In genomic region chr5:129594116-129595114, GRCm38 (mm10) we compare ENCODE assay signal across 9 mouse cellular contexts. TPM values are rescaled to one million over a fixed set of nuclear protein-coding genes. Genes with fewer than 3 reads are reported as not detected.
DNase-seq lines count a peak whose midpoint lies in the region; ATAC-seq and TF ChIP-seq lines count a peak whose summit lies in the region.
"Had no signal": no experiment of that assay in that cellular context is flagged by ENCODE, and none has a peak within 500 bp of the region (broad histone marks: within the 10 kb centered on the region; RNA-seq: fewer than 3 reads in every experiment).

No protein-coding gene starts in this region.

- peak; percentile 39 for DNase-seq in heart, postnatal 25 days (ENCODE audit: low spot score)
- peak; percentile 84 to 91 for DNase-seq in layer of hippocampus, adult 2 months (ENCODE audit: low spot score in 2 of 2)
- DNase-seq in ovary, postnatal 36 days (ENCODE audit: low spot score), result peak; percentile 75
- peak; percentile 64 to 90 for DNase-seq in thymus, postnatal 10 days (ENCODE audit: low spot score in 2 of 2)

- 0 out of 2 replicates have a peak, but pooled peaks cover 3% of the 10 kb centered on the region for H3K9me3 ChIP-seq in lung, embryonic 16.5 days (ENCODE audit: control insufficient read depth, low read length)

- no peak overlapping the region for H3K4me3 ChIP-seq in bone marrow, adult 2 months (replicated peaks; ENCODE audit: control insufficient read depth, low read depth, low read length)
- H3K4me3 ChIP-seq in layer of hippocampus, adult 2 months, result peak overlapping the region; percentile 31; the same call in 1 of the 2 replicates
- H3K4me3 ChIP-seq in lung, embryonic 16.5 days (ENCODE audit: low read length), result no peak overlapping the region
- H3K4me3 ChIP-seq: erythroblast, embryonic 14.5 days had no signal

- no peak overlapping the region for H3K4me2 ChIP-seq in lung, embryonic 16.5 days (ENCODE audit: low read depth, low read length)

- intact Hi-C loops in heart, postnatal 25 days (cut with DNase I), result loop anchor here (1.0 to 2.0 kb wide), 2 partner anchors 416 to 532 kb away; no protein-coding TSS in a partner anchor

- 46% methylated on average over 19 of the region's 19 CpGs for WGBS in bone marrow, adult 2 months
- 27% methylated on average over 19 of the region's 19 CpGs for WGBS in lung, embryonic 16.5 days

- no peaks in the 10 kb centered on the region for H3K36me3 ChIP-seq in lung, embryonic 16.5 days (ENCODE audit: control insufficient read depth, insufficient read depth, low read length)

- peak; percentile 94 for ATAC-seq in CD4-positive, CD25-positive, alpha-beta regulatory T cell, adult 4 months
- ATAC-seq in erythroblast, adult 5-6 weeks (replicated peaks; ENCODE audit: low FRiP score, poor library complexity, severe bottlenecking), result peak; percentile 77
- peak; percentile 71; the same call in 1 of the 2 replicates for ATAC-seq in lung, embryonic 16.5 days (ENCODE audit: low read depth)

- H3K27ac ChIP-seq in bone marrow, adult 2 months (ENCODE audit: control insufficient read depth, insufficient read depth, low read depth, low read length, poor library complexity), result no peak overlapping the region
- peak overlapping the region; percentile 79 for H3K27ac ChIP-seq in layer of hippocampus, adult 2 months
- H3K27ac ChIP-seq in lung, embryonic 16.5 days (ENCODE audit: low read length), result no peak overlapping the region

- peak; percentile 99 for TF ChIP-seq CTCF in bone marrow, adult 2 months (IDR thresholded peaks at IDR 0.05; ENCODE audit: control insufficient read depth, insufficient read depth, low read length)
- TF ChIP-seq CTCF in layer of hippocampus, adult 2 months (conservative IDR thresholded peaks at IDR 0.05), result peak; percentile 94

- no peaks in the 10 kb centered on the region for H3K4me1 ChIP-seq in bone marrow, adult 2 months (ENCODE audit: control insufficient read depth, insufficient read depth, low read length)
- peaks cover 7% of the 10 kb centered on the region; the same call in 1 of the 2 replicates for H3K4me1 ChIP-seq in lung, embryonic 16.5 days (replicated peaks; ENCODE audit: control insufficient read depth, insufficient read depth, low read length)

- TF ChIP-seq POLR2A in bone marrow, adult 2 months (IDR thresholded peaks at IDR 0.05; ENCODE audit: borderline replicate concordance, control insufficient read depth, low read depth, low read length), result no peak

- no peaks in the 10 kb centered on the region for H3K27me3 ChIP-seq in lung, embryonic 16.5 days (ENCODE audit: control insufficient read depth, insufficient read depth, low read depth, low read length)

- H3K9ac ChIP-seq in lung, embryonic 16.5 days (ENCODE audit: low read length), result no peak overlapping the region

RNA-seq across cellular contexts. Expression of gene Mmp17, which starts 10.4 kb away (rescaled TPM):
- under 1 TPM in 1 of 2 experiments, not detected in 1; 0.75 TPM for polyA plus RNA-seq in CD4-positive, CD25-positive, alpha-beta regulatory T cell, adult 4 months (2017; shearing (Covaris generic))
- 0.20 TPM in 1 of 2 replicates, not detected in the other for polyA plus RNA-seq in bone marrow, adult 2 months (2011; ENCODE audit: insufficient read depth, insufficient read length, low replicate concordance, missing spikeins)
- 0.63 TPM in 1 of 2 replicates, not detected in the other for total RNA-seq in erythroblast, adult 5-6 weeks (2015; ENCODE audit: low replicate concordance)
- total RNA-seq in erythroblast, adult 5-6 weeks (2017; ENCODE audit: low replicate concordance), result 0.43 TPM in 1 of 2 replicates, not detected in the other
- total RNA-seq in heart, postnatal 25 days (2021), result 1 to 10 TPM in 1 of 2 experiments, under 1 TPM in 1; 0.98 to 1.2 TPM
- 100 to 1,000 TPM; 126 to 133 TPM for total RNA-seq in layer of hippocampus, adult 2 months (2021)
- polyA plus RNA-seq in lung, embryonic 16.5 days (2015; fragmentation: Nextera tagmentation; extraction: Ambion mirVana), result 1.6 and 1.9 TPM in 2 replicates

Comparison
In these comparisons a context has a peak if more than half of its experiments do, and no peak if none do; other contexts are left out.
1. RNA of gene Mmp17, which starts 10.4 kb away (total RNA-seq): 126 to 133 TPM in layer of hippocampus, adult 2 months; 0.98 to 1.2 TPM in heart, postnatal 25 days and 0.43 to 0.63 TPM in erythroblast, adult 5-6 weeks; every median in the first group is over 10 times any median in the second.
2. Peak in every context shown above with its lines, with median percentiles within 50 percentile points of each other: ATAC-seq and DNase-seq.